Comparison of ENCODE assay signal across 1 mouse cellular context in the genomic region with DNA sequence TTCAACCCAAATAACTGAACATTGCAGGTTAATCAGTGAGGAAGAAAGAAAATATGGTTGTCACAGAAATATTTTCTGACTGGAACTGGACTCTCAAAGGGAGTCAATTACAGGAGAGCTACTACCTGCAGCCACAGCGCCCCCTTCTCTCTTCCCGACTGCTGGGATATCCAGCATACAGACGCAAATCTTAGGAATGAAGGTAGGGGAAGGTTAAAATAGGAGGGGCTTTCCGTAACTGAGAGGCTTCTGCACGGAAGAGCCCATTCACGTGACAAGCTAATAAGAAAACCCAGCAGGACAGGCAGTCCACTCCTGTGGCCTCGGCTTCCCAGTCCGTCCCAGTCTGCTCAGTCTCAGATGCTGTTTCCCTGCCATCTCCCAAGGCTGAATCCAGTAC.
TF ChIP-seq lines count a peak whose summit lies in the region.

No protein-coding gene starts in this region.

TF ChIP-seq in CH12.LX, 34 proteins besides CTCF, POLR2A, EP300 and RAD21 (continued from another document):
- no peak for TF ChIP-seq NELFE (IDR thresholded peaks at IDR 0.05; ENCODE audit: low read depth, low read length)
- TF ChIP-seq MYC (IDR thresholded peaks at IDR 0.05; ENCODE audit: low read depth, low read length), result no peak
- TF ChIP-seq KAT2A (IDR thresholded peaks at IDR 0.05; ENCODE audit: insufficient replicate concordance, low read length), result no peak
- TF ChIP-seq TCF12 (IDR thresholded peaks at IDR 0.05; ENCODE audit: low read depth, low read length), result peak; percentile 51; the same call in 1 of the 2 replicates
- TF ChIP-seq UBTF (IDR thresholded peaks at IDR 0.05; ENCODE audit: low read depth, low read length), result no peak
- no peak for TF ChIP-seq MAFK (IDR thresholded peaks at IDR 0.05; ENCODE audit: insufficient replicate concordance, low read length)
- no peak; the same call in 1 of the 2 replicates for TF ChIP-seq HCFC1 (IDR thresholded peaks at IDR 0.05; ENCODE audit: low read depth, low read length)
- TF ChIP-seq ZNF384 (IDR thresholded peaks at IDR 0.05; ENCODE audit: low read depth, low read length), result no peak
- no peak for TF ChIP-seq ZC3H11A (IDR thresholded peaks at IDR 0.05; ENCODE audit: low read depth, low read length)
